ENCODE assay signal across 9 mouse cellular contexts in genomic region chr6:39372727-39373126, GRCm38 (mm10). TPM values are rescaled to one million over a fixed set of nuclear protein-coding genes. Genes with fewer than 3 reads are reported as not detected.
DNase-seq lines count a peak whose midpoint lies in the region; ATAC-seq lines count a peak whose summit lies in the region.
"Had no signal": no experiment of that assay in that cellular context is flagged by ENCODE, and none has a peak within 500 bp of the region (broad histone marks: within the 10 kb centered on the region; RNA-seq: fewer than 3 reads in every experiment).

No protein-coding gene starts in this region.

- no peak for DNase-seq in hindbrain, embryonic 10.5 days (ENCODE audit: low spot score)
- DNase-seq in hindbrain, embryonic 11.5 days (ENCODE audit: low spot score) = no peak
- peak; percentile 58 for DNase-seq in heart, postnatal 4 days
- DNase-seq in lung, postnatal 36 days = peak; percentile 77
- DNase-seq in left cerebral cortex, adult 18-20 months (ENCODE audit: low spot score in 2 of 2) = no peak
- no peak for DNase-seq in cerebellum, adult 8-10 months
- no peak for DNase-seq in midbrain, embryonic 14.5 days

- 74% methylated on average over 7 of the region's 7 CpGs for WGBS in hindbrain, embryonic 10.5 days
- WGBS in hindbrain, embryonic 11.5 days = 69% methylated on average over 7 of the region's 7 CpGs
- WGBS in embryonic facial prominence, embryonic 15.5 days = 41% methylated on average over 7 of the region's 7 CpGs
- 74% methylated on average over 7 of the region's 7 CpGs for WGBS in midbrain, embryonic 14.5 days

- no peak overlapping the region for H3K4me2 ChIP-seq in hindbrain, embryonic 11.5 days (replicated peaks; ENCODE audit: low read depth, low read length)
- no peak overlapping the region for H3K4me2 ChIP-seq in embryonic facial prominence, embryonic 15.5 days (replicated peaks)
- no peak overlapping the region for H3K4me2 ChIP-seq in midbrain, embryonic 14.5 days (ENCODE audit: low read length)

- H3K4me1 ChIP-seq in hindbrain, embryonic 10.5 days (replicated peaks) = peaks cover 27% of the 10 kb centered on the region
- no peaks in the 10 kb centered on the region for H3K4me1 ChIP-seq in hindbrain, embryonic 11.5 days (replicated peaks; ENCODE audit: control insufficient read depth, insufficient read depth, low read length)
- H3K4me1 ChIP-seq in embryonic facial prominence, embryonic 15.5 days = peaks cover 41% of the 10 kb centered on the region
- H3K4me1 ChIP-seq in midbrain, embryonic 14.5 days (ENCODE audit: control insufficient read depth, insufficient read depth, low read length) = peaks cover 14% of the 10 kb centered on the region

- no peaks in the 10 kb centered on the region for H3K27me3 ChIP-seq in hindbrain, embryonic 10.5 days (ENCODE audit: insufficient read depth, poor library complexity, severe bottlenecking)
- H3K27me3 ChIP-seq in hindbrain, embryonic 11.5 days (ENCODE audit: control insufficient read depth, insufficient read depth, low read length) = no peaks in the 10 kb centered on the region
- no peaks in the 10 kb centered on the region for H3K27me3 ChIP-seq in embryonic facial prominence, embryonic 15.5 days
- no peaks in the 10 kb centered on the region for H3K27me3 ChIP-seq in midbrain, embryonic 14.5 days (ENCODE audit: control insufficient read depth, insufficient read depth, low read length)

- peak overlapping the region; percentile 6; the same call in 1 of the 2 replicates for H3K27ac ChIP-seq in hindbrain, embryonic 10.5 days
- no peak overlapping the region for H3K27ac ChIP-seq in hindbrain, embryonic 11.5 days (ENCODE audit: low read depth, low read length)
- H3K27ac ChIP-seq in embryonic facial prominence, embryonic 15.5 days (replicated peaks) = peak overlapping the region; percentile 45; the same call in 1 of the 2 replicates
- no peak overlapping the region; the same call in 1 of the 2 replicates for H3K27ac ChIP-seq in midbrain, embryonic 14.5 days (replicated peaks; ENCODE audit: low read depth, low read length)

- H3K9me3 ChIP-seq in hindbrain, embryonic 10.5 days = no peaks in the 10 kb centered on the region
- H3K9me3 ChIP-seq in hindbrain, embryonic 11.5 days (ENCODE audit: control insufficient read depth, low read length) = no peaks in the 10 kb centered on the region; the same call in 1 of the 2 replicates
- no peaks in the 10 kb centered on the region for H3K9me3 ChIP-seq in embryonic facial prominence, embryonic 15.5 days (replicated peaks)
- no peaks in the 10 kb centered on the region for H3K9me3 ChIP-seq in midbrain, embryonic 14.5 days (ENCODE audit: control insufficient read depth, low read length)
- H3K9me3 ChIP-seq: G1E had no signal

- no peak overlapping the region for H3K4me3 ChIP-seq in hindbrain, embryonic 10.5 days
- H3K4me3 ChIP-seq in hindbrain, embryonic 11.5 days (ENCODE audit: low read depth, low read length) = no peak overlapping the region
- H3K4me3 ChIP-seq in embryonic facial prominence, embryonic 15.5 days (replicated peaks) = no peak overlapping the region
- no peak overlapping the region for H3K4me3 ChIP-seq in midbrain, embryonic 14.5 days (replicated peaks; ENCODE audit: low read depth, low read length)

- H3K36me3 ChIP-seq in hindbrain, embryonic 10.5 days = peaks cover 25% of the 10 kb centered on the region
- no peaks in the 10 kb centered on the region for H3K36me3 ChIP-seq in hindbrain, embryonic 11.5 days (ENCODE audit: control insufficient read depth, insufficient read depth, low read length)
- peaks cover 5% of the 10 kb centered on the region; the same call in 1 of the 2 replicates for H3K36me3 ChIP-seq in embryonic facial prominence, embryonic 15.5 days
- peaks cover 4% of the 10 kb centered on the region; the same call in 1 of the 2 replicates for H3K36me3 ChIP-seq in midbrain, embryonic 14.5 days (ENCODE audit: control insufficient read depth, insufficient read depth, low read length)

- ATAC-seq in hindbrain, embryonic 11.5 days (ENCODE audit: low FRiP score) = no peak
- peak; percentile 25; the same call in 1 of the 2 replicates for ATAC-seq in embryonic facial prominence, embryonic 15.5 days (ENCODE audit: insufficient number of reproducible peaks, low FRiP score, low TSS enrichment, low read depth)
- no peak for ATAC-seq in midbrain, embryonic 14.5 days (ENCODE audit: low FRiP score, low TSS enrichment)

- no peak overlapping the region for H3K9ac ChIP-seq in hindbrain, embryonic 11.5 days (ENCODE audit: low read depth, low read length)
- no peak overlapping the region for H3K9ac ChIP-seq in embryonic facial prominence, embryonic 15.5 days
- H3K9ac ChIP-seq in midbrain, embryonic 14.5 days (replicated peaks; ENCODE audit: low read length) = no peak overlapping the region

RNA-seq across cellular contexts. Expression of gene Slc37a3, which starts 4.7 kb away (rescaled TPM):
- 43.1 and 51.5 TPM in 2 replicates for polyA plus RNA-seq in hindbrain, embryonic 10.5 days (2016; fragmentation: Nextera tagmentation; extraction: Ambion mirVana)
- 47.0 and 50.3 TPM in 2 replicates for polyA plus RNA-seq in hindbrain, embryonic 11.5 days (2014; fragmentation: Nextera tagmentation; extraction: Ambion mirVana)
- polyA plus RNA-seq in embryonic facial prominence, embryonic 15.5 days (2015; fragmentation: Nextera tagmentation; extraction: Ambion mirVana) = 53.3 and 60.3 TPM in 2 replicates
- 10 to 100 TPM; 27.9 to 34.3 TPM for total RNA-seq in heart, postnatal 4 days (2021)
- 10 to 100 TPM; 65.9 to 71.6 TPM for total RNA-seq in left cerebral cortex, adult 18-20 months (2021)
- polyA plus RNA-seq in midbrain, embryonic 14.5 days (2014; fragmentation: Nextera tagmentation; extraction: Ambion mirVana) = 58.4 and 69.3 TPM in 2 replicates

RNA-seq across cellular contexts. Expression of gene Rab19, which starts 8.2 kb away (rescaled TPM):
- polyA plus RNA-seq in hindbrain, embryonic 10.5 days (2016; fragmentation: Nextera tagmentation; extraction: Ambion mirVana) = 0.31 and 0.80 TPM in 2 replicates
- 0.39 and 0.74 TPM in 2 replicates for polyA plus RNA-seq in hindbrain, embryonic 11.5 days (2014; fragmentation: Nextera tagmentation; extraction: Ambion mirVana)
- 1.5 and 1.7 TPM in 2 replicates for polyA plus RNA-seq in embryonic facial prominence, embryonic 15.5 days (2015; fragmentation: Nextera tagmentation; extraction: Ambion mirVana)
- under 1 TPM; 0.17 to 0.23 TPM for total RNA-seq in heart, postnatal 4 days (2021)
- not detected for total RNA-seq in left cerebral cortex, adult 18-20 months (2021)
- 0.17 TPM in 1 of 2 replicates, not detected in the other for polyA plus RNA-seq in midbrain, embryonic 14.5 days (2014; fragmentation: Nextera tagmentation; extraction: Ambion mirVana)
- polyA plus RNA-seq: G1E had no signal

RNA-seq across cellular contexts. Expression of gene Mkrn1, which starts 47.5 kb away (rescaled TPM):
- polyA plus RNA-seq in hindbrain, embryonic 10.5 days (2016; fragmentation: Nextera tagmentation; extraction: Ambion mirVana) = 90.0 and 116 TPM in 2 replicates
- 127 and 147 TPM in 2 replicates for polyA plus RNA-seq in hindbrain, embryonic 11.5 days (2014; fragmentation: Nextera tagmentation; extraction: Ambion mirVana)
- 59.5 and 64.3 TPM in 2 replicates for polyA plus RNA-seq in embryonic facial prominence, embryonic 15.5 days (2015; fragmentation: Nextera tagmentation; extraction: Ambion mirVana)
- total RNA-seq in heart, postnatal 4 days (2021) = 10 to 100 TPM; 47.3 to 84.9 TPM
- total RNA-seq in left cerebral cortex, adult 18-20 months (2021) = 100 to 1,000 TPM; 130 to 131 TPM
- 244 and 294 TPM in 2 replicates for polyA plus RNA-seq in midbrain, embryonic 14.5 days (2014; fragmentation: Nextera tagmentation; extraction: Ambion mirVana)

Comparison
In these comparisons a context has a peak if more than half of its experiments do, and no peak if none do; other contexts are left out.
1. H3K27ac ChIP-seq: peak in hindbrain, embryonic 10.5 days (single experiment) and embryonic facial prominence, embryonic 15.5 days (single experiment); none in hindbrain, embryonic 11.5 days (single experiment) and midbrain, embryonic 14.5 days (single experiment).
2. DNase-seq: peak in heart, postnatal 4 days (single experiment) and lung, postnatal 36 days (single experiment); none in hindbrain, embryonic 10.5 days (single experiment), hindbrain, embryonic 11.5 days (single experiment), left cerebral cortex, adult 18-20 months (0 of 2), cerebellum, adult 8-10 months (single experiment) and midbrain, embryonic 14.5 days (single experiment).